Mouse (Mus musculus): ENCODE results near the gene Asdurf. TPM values are rescaled to one million over a fixed set of nuclear protein-coding genes. Genes with fewer than 3 reads are reported as not detected.

Gene Asdurf
- not detected in 2 replicates for polyA plus RNA-seq (2012; rRNA removed)

DNA sequence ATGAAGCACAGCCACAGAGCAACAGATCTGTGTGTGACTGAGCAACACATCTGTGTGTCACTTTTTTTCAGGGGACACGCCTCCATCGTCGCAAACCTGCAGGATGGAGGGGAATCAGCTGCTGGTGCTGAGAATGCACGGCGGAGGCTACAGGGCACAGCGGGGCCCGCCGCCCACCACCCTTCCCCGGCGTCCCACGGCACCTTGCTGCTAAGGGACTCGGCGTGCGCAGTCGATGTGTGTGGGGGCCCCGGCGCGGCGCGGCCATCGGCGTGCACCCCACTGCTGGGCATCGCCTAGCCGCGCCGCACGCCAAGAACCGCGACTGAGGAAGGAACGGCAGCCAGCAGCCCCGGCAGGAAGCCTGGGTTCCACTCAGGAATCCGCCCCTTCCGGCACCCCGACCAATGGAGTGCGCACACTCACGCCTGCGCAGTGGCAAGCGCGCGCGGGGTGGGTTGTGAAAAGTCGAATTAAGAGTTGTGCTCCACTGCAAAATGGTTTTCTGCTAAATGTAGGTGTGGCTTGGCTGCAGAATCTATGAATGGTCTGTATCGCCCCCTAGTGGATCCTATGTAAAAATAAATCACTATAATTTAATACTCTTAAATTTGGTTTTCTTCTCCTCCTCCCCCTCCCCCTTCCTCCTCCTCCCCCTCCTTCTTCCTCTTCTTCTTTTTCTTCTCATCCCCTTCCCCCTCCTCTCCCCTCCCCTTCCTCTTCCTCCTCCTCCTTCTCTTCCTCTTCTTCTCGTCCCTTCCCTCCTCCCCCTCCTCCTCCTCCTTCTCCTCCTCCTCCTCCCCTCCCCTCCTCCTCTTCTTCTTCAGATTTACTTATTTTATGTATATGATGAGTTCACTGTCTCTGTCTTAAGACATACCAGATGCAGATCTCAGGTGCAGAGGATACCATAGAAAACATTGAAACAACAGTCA is at the start of gene Asdurf, which contains the start of the genes Gm28551 and Asnsd1:
Gene Asdurf (minus strand): TSS at position 293 of the 935 bp plus-strand sequence.
Gene Gm28551 (minus strand): TSS at position 341 of the 935 bp plus-strand sequence.
Gene Asnsd1 (minus strand): TSS at position 426 of the 935 bp plus-strand sequence.

DNA sequence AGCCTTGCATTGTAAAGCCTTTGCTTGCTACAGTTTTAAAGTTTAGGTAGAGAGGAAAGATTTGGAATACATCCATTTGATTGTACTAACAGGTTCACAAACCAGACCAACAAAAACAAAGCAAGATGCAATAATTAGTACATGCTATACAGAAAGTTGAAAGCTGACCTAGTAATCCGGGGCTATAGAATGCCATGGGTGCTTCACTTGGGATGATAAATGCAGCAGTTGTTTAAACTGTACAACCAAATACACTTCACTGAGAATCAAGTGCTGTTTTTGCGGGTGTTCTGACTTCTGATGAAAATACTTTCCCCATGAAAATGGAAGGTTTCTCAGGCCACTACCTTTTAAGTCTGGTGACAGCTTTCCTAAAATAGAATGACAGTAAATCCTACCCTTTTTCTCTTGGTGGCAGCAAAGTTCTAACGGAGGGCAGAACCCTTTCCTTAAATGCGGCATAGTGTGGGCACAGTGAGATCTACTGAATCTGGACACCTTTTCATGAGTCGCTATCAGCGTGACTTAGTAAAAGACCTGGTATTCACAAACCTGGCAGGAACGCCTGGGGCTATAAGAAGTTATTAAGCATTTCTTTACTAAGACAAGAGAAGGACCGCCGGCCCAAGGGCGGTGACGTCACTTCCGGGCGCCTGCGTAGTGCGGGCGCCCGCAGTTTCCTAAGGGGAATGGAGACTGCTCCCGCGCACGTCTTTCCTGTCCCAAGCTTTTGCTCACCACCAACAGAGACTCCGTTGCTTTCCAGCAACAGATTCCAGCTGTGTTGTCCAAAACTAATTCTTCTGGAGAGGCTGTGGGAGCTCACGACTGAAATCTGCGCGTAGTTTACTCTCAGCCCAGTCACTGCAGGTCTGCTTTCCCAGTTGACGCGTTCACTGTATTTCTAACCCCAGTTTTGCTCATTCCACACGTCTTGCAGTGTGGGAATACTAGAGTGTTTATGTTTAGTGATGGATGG is 39.1 kb downstream of the Asdurf start, which contains the start of gene Osgepl1:
Gene Osgepl1 (plus strand): TSS at position 636 of the 979 bp plus-strand sequence.

Other genes starting within 250 kb of the Asdurf start
- not detected in 2 replicates for gene 1700019A02Rik, start 165.0 kb downstream of the Asdurf start, polyA plus RNA-seq (2012; rRNA removed)
- gene Pms1, start 55.6 kb downstream of the Asdurf start, polyA plus RNA-seq (2012; rRNA removed) = 2.9 and 3.6 TPM in 2 replicates
- 30.1 and 33.8 TPM in 2 replicates for gene Ormdl1, start 55.5 kb downstream of the Asdurf start, polyA plus RNA-seq (2012; rRNA removed)
- gene Gm28778, start 55.5 kb downstream of the Asdurf start, polyA plus RNA-seq (2012; rRNA removed) = 0.95 and 1.2 TPM in 2 replicates
- 16.4 and 17.0 TPM in 2 replicates for gene Osgepl1, start 39.0 kb downstream of the Asdurf start, polyA plus RNA-seq (2012; rRNA removed)
- 0.71 and 1.0 TPM in 2 replicates for gene Gm28551, start within 50 bp of the Asdurf start, polyA plus RNA-seq (2012; rRNA removed)
- 26.3 and 27.1 TPM in 2 replicates for gene Asnsd1, start 133 bp upstream of the Asdurf start, polyA plus RNA-seq (2012; rRNA removed)